Mouse (Mus musculus): Measurements from ENCODE around the gene Ube2cbp. TPM values are rescaled to one million over a fixed set of nuclear protein-coding genes. Genes with fewer than 3 reads are reported as not detected.
A peak's percentile ranks its signal among the peaks of the same experiment; 100 is the strongest.

Ube2cbp gene
- polyA plus RNA-seq (2015; fragmentation: Nextera tagmentation; extraction: Ambion mirVana), result 5.9 and 7.4 TPM in 2 replicates

DNA sequence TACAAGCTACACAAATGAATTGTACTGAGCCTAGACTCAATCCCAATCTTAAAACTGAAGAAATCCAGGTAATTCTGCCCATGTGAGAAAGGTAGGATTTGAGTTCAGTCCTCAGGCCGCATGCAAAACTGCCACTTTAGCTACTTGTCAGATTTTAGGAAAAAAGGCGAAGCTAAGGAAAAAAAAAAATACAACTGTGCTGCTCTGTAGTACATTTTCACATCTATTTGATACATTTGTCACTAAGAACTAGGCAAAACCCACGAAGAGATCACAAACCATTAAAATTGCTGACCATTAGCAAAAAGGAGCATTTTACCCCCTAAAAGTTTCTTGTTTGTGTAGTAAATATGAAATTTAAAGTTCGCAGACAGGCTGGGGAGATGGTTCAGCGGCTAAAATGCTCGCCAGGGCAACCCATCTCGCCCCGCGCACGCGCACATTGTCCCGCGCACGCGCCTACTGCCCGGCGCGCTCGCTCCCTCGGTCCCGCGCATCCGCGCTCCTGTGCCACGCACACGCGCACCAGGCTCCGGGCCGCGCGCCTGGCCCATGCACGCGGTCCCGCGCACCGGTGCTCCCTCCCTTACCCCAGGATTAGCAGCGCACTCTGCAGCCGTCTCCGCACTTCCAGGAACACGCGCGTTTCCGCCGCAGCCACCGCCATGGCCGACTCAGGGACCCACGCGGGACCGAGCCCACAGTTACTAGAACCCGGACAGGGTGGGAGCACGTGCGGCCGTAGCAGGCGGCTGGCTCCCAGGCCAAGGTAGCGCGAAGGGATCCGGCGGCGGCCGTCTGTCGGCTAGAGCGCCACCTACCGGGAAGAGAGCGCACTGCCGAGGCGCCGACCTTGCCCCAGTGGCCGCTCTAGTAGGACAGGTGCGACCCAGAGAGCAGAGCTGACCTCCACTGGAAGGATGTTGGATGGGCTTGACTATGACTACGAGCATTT lies at the start of gene Ube2cbp:
Ube2cbp (minus strand) TSS at position 800 of the 955 bp plus-strand sequence.
- peak within 1 kb of the TSS; percentile 89 for H3K27ac ChIP-seq (replicated peaks)
- 2% methylated on average over 70 of the region's 70 CpGs for WGBS
- H3K4me3 ChIP-seq (replicated peaks), result peak within 1 kb of the TSS; percentile 67
- H3K9ac ChIP-seq (replicated peaks), result peak within 1 kb of the TSS; percentile 67
- no peaks in the 10 kb centered on the region for H3K9me3 ChIP-seq (replicated peaks)
- no peaks in the 10 kb centered on the region for H3K27me3 ChIP-seq (replicated peaks)
- peak; percentile 86 for ATAC-seq (ENCODE audit: low FRiP score)
- H3K36me3 ChIP-seq, result no peaks in the 10 kb centered on the region
- H3K4me1 ChIP-seq, result peaks cover 26% of the 10 kb centered on the region
- peak within 1 kb of the TSS; percentile 58 for H3K4me2 ChIP-seq

DNA sequence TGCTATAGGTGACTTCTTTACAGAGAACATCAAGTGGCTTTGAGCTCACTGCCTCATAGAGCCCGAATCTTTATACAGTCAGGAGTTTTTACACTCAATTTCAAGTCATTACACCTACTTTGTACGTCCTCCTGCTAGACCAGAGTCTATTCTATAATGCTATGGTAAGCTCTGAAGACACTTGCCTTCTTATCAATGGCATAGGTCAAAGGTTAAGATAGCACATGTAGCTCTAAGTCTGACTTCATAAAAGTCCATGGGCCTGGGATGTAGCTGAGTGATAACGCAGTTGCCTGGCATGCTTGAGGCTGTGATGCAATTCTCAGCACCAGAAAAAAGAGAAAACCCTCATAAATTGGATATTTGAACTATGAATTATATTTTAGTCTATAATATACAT lies 49.6 kb upstream of the Ube2cbp start:
- ATAC-seq (ENCODE audit: low FRiP score), result no peak

DNA sequence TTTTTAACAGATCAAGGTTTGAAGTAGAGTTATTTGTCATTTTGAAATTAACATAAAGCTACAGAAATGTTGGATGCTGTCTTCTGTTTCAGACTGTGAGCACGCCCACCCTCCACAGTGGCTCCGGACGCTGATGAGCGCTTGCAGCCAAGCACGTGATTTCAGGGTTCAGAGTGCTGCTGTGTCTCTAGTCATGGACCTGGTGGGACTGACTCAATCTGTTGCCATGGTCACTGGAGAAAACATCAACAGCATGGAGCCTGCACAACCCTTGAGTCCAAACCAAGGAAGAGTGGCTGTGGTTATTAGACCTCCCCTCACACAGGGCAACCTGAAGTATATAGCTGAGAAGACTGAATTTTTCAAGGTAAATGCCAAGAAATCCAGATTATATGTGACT lies 49.0 kb upstream of the Ube2cbp start:
- no peak overlapping the region for H3K4me2 ChIP-seq
- no peak overlapping the region for H3K9ac ChIP-seq (replicated peaks)
- no peaks in the 10 kb centered on the region for H3K9me3 ChIP-seq (replicated peaks)
- no peak overlapping the region for H3K4me3 ChIP-seq (replicated peaks)
- no peak overlapping the region for H3K27ac ChIP-seq (replicated peaks)
- peaks cover 62% of the 10 kb centered on the region for H3K36me3 ChIP-seq
- WGBS, result 80% methylated on average over 5 of the region's 5 CpGs
- ATAC-seq (ENCODE audit: low FRiP score), result no peak
- no peaks in the 10 kb centered on the region for H3K27me3 ChIP-seq (replicated peaks)
- H3K4me1 ChIP-seq, result no peaks in the 10 kb centered on the region

More for the DNA sequence above, 49.6 kb upstream of the Ube2cbp start:
- Histone ChIP-seq H3K36me3 (peaks cover 67% of the 10 kb centered on the region), H3K9ac (replicated peaks) (no peak overlapping the region), H3K9me3 (replicated peaks) (no peaks in the 10 kb centered on the region), H3K4me3 (replicated peaks) (no peak overlapping the region), H3K4me1 (no peaks in the 10 kb centered on the region), H3K4me2 (no peak overlapping the region), H3K27ac (replicated peaks) (no peak overlapping the region), H3K27me3 (replicated peaks) (no peaks in the 10 kb centered on the region)
- 85% methylated on average over 3 of the region's 3 CpGs for WGBS

DNA sequence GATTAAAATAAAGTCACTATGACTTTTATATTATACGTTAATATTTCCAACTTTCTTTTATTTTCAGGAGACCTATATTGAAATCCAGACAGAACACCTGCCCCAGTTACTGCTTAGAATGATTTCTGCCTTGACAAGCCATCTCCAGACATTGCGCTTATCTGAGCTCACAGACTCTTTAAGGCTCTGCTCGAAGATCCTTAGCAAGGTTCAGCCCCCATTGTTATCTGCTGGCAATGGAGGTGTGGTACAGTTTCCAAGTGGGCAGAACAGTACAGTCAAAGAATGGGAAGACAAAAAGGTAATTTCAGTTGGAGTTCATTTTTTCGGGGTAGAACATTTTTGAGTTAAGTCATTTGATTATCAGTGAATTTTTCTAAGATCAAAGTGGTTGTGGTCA lies 42.7 kb upstream of the Ube2cbp start:
- H3K9me3 ChIP-seq (replicated peaks), result no peaks in the 10 kb centered on the region
- H3K27me3 ChIP-seq (replicated peaks), result no peaks in the 10 kb centered on the region
- H3K27ac ChIP-seq (replicated peaks), result no peak overlapping the region
- H3K4me2 ChIP-seq, result no peak overlapping the region
- H3K4me3 ChIP-seq (replicated peaks), result no peak overlapping the region
- H3K4me1 ChIP-seq, result no peaks in the 10 kb centered on the region
- ATAC-seq (ENCODE audit: low FRiP score), result no peak
- no peak overlapping the region for H3K9ac ChIP-seq (replicated peaks)
- WGBS, result 92% methylated on average over 4 of the region's 4 CpGs
- peaks cover 41% of the 10 kb centered on the region for H3K36me3 ChIP-seq

DNA sequence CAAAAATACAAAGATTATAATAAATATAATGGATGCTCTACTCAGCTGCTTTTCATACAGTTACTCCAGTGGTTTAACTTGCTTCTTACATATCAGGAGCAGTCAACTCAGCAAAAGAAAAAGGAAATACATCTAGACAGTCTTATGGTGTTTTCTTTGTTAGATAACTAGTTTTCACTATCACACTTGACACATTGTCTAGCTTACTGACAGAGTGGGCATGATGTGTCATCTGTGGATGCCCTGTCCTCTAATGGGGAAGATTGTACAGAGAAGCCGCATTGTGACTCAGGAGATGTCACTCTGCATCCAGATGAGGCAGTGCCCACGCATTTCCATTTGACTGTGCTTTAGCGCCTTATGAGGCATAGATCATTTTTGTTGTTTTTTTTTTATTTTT lies 34.3 kb upstream of the Ube2cbp start:
- H3K27ac ChIP-seq (replicated peaks), result no peak overlapping the region

DNA sequence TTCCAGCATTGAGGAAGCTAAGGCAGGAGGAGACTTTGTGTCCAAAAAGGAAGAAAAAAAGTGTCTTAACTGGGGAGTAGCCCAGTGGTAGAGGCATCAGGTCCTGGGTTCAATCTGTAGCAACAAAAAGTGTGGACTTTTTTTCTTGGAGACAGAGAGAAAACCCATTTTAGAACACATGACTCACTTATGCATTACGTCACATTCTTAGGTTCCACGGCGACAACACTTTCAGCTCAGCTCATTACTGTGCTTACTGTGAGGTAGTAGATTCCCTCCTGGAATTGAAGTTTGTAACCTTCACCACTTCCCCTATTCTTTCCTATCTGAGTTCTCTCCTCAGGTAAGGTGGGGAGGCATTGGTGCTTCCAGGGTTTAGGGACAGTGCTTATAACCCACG lies 31.5 kb upstream of the Ube2cbp start:
- Histone ChIP-seq H3K4me3 (replicated peaks) (no peak overlapping the region), H3K27ac (replicated peaks) (no peak overlapping the region), H3K4me1 (no peaks in the 10 kb centered on the region), H3K36me3 (peaks cover 51% of the 10 kb centered on the region), H3K9me3 (replicated peaks) (no peaks in the 10 kb centered on the region), H3K27me3 (replicated peaks) (no peaks in the 10 kb centered on the region), H3K4me2 (no peak overlapping the region), H3K9ac (replicated peaks) (no peak overlapping the region)
- ATAC-seq (ENCODE audit: low FRiP score), result no peak
- WGBS, result 97% methylated on average over 4 of the region's 4 CpGs

More for the DNA sequence above, 34.3 kb upstream of the Ube2cbp start:
- H3K4me3 ChIP-seq (replicated peaks), result no peak overlapping the region
- H3K4me2 ChIP-seq, result no peak overlapping the region
- H3K9me3 ChIP-seq (replicated peaks), result no peaks in the 10 kb centered on the region
- no peak for ATAC-seq (ENCODE audit: low FRiP score)
- 97% methylated on average over 3 of the region's 3 CpGs for WGBS
- H3K36me3 ChIP-seq, result peaks cover 48% of the 10 kb centered on the region
- no peak overlapping the region for H3K9ac ChIP-seq (replicated peaks)
- no peaks in the 10 kb centered on the region for H3K27me3 ChIP-seq (replicated peaks)
- H3K4me1 ChIP-seq, result no peaks in the 10 kb centered on the region

DNA sequence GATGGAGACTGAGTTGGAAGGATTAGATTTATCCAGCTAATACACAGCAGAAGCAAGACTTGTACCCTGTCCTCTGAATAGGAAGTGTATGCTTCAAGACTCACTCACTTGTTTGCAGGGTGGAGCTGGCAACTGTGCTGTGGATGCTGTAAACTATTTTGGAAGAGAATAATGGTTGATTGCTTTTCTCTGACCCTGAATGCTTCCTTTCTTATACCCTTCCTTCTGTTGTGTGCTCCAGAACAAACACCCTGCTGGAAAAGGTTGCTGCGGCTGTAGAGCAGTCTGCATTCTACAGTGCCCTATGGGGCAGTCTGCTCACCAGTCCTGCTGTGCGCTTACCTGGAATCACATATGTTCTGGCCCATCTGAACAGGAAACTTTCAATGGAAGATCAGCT lies 27.0 kb upstream of the Ube2cbp start:
- Histone ChIP-seq H3K4me3 (replicated peaks) (no peak overlapping the region), H3K27me3 (replicated peaks) (no peaks in the 10 kb centered on the region), H3K4me2 (no peak overlapping the region), H3K4me1 (no peaks in the 10 kb centered on the region), H3K27ac (replicated peaks) (no peak overlapping the region), H3K36me3 (peaks cover 49% of the 10 kb centered on the region), H3K9me3 (replicated peaks) (no peaks in the 10 kb centered on the region), H3K9ac (replicated peaks) (no peak overlapping the region)
- ATAC-seq (ENCODE audit: low FRiP score), result no peak
- 97% methylated on average over 2 of the region's 2 CpGs for WGBS

DNA sequence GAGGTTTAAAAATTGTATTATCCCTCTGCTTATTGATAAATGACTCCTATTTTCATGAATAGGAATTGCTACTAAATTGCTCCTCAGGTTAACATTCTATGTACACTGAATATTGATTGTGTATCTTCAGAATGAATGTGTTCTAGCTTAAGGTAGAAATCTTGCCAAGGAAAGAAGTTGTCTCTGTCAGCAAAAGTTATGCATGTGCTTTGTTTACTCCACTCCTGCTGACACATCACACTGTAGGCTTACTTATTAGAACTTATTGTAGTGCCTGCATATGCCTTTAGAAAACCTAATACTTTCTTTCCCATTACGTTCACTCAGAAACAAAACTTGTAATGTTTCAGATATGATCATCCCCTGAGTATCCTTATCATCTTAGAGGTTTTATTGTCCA lies 17.5 kb upstream of the Ube2cbp start:
- Histone ChIP-seq H3K27ac (replicated peaks) (no peak overlapping the region), H3K4me2 (no peak overlapping the region), H3K36me3 (no peaks in the 10 kb centered on the region), H3K4me3 (replicated peaks) (no peak overlapping the region), H3K27me3 (replicated peaks) (no peaks in the 10 kb centered on the region), H3K9me3 (replicated peaks) (no peaks in the 10 kb centered on the region), H3K4me1 (no peaks in the 10 kb centered on the region), H3K9ac (replicated peaks) (no peak overlapping the region)
- 63% methylated on average over 1 of the region's 1 CpGs for WGBS
- ATAC-seq (ENCODE audit: low FRiP score), result no peak

DNA sequence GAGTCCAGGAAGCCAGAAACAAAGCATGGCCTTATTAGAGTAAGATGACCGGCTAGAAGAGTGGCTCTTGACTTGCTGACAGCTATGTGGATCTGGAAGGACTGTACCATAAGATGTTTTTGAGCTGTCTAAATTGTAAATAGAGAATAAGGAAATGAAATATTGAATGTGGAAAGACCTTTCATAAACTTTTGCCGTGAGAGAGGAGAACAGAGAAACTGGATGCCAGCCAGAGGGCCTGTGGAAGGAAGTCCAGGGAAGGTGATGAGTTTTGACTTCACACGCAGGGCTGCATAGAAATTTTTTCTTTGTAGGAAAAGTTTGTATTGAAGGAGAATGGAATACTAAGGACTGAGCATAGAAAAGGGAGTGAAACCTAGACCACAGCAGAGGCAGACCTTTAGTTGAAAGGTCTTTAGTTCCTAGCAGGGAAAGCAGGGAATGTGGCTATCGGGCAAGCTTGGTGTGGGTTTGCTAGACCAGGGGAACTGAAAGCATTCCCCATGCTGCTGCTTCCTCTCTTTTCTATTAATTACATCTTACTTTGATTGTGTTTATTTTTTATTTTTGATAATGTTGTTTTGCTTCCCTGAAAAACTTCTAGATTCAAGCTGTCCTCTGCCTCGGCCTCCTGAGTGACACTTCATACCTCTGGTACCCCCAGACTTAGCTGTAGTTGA lies 13.8 kb upstream of the Ube2cbp start:
- no peaks in the 10 kb centered on the region for H3K4me1 ChIP-seq
- no peaks in the 10 kb centered on the region for H3K9me3 ChIP-seq (replicated peaks)
- no peak overlapping the region for H3K4me2 ChIP-seq
- H3K36me3 ChIP-seq, result no peaks in the 10 kb centered on the region
- WGBS, result 89% methylated on average over 5 of the region's 5 CpGs
- no peak overlapping the region for H3K9ac ChIP-seq (replicated peaks)
- H3K27me3 ChIP-seq (replicated peaks), result no peaks in the 10 kb centered on the region
- H3K4me3 ChIP-seq (replicated peaks), result no peak overlapping the region
- ATAC-seq (ENCODE audit: low FRiP score), result no peak
- H3K27ac ChIP-seq (replicated peaks), result no peak overlapping the region

DNA sequence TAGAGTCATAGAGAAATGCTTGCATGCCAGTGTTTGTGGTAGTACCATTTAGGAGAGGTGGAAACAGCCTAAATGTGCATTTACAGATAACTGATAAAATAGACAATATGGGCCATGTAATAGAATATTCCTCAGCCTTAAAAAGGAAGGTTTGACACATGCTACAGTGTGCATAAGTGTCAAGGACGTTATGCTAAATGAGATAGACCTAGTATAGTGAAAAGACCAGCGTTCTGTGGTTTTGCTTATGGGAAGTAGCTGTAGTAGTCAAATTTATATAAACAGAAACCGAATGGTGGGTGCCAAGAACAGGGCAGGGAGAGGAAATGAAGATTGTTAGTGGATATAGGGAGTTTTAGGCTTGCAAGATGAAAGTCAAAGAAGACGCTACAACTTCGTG lies 12.0 kb upstream of the Ube2cbp start:
- Histone ChIP-seq H3K36me3 (no peaks in the 10 kb centered on the region), H3K27me3 (replicated peaks) (no peaks in the 10 kb centered on the region), H3K4me2 (no peak overlapping the region), H3K4me1 (no peaks in the 10 kb centered on the region), H3K4me3 (replicated peaks) (no peak overlapping the region), H3K27ac (replicated peaks) (no peak overlapping the region), H3K9ac (replicated peaks) (no peak overlapping the region), H3K9me3 (replicated peaks) (no peaks in the 10 kb centered on the region)
- ATAC-seq (ENCODE audit: low FRiP score), result no peak
- WGBS, result 86% methylated on average over 5 of the region's 5 CpGs

DNA sequence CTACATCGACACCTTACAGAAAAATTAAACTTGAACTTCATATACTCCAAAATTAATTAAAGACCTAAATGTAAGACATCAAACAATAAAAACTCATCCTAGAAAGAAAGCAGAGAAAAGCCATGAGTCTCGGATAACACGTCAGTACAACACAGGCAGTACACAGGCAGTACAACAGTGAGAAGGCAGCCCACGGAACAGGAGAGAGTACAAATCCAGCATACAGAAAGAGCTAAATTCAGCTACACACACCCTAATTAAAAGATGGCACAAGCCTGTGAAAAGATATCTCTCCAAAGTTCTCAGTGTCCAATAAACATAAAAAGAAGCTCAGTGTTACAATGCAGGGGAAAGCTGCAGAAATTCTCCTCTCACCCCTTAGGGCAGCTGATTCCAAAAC lies 11.2 kb upstream of the Ube2cbp start:
- no peak for ATAC-seq (ENCODE audit: low FRiP score)
- Histone ChIP-seq H3K36me3 (no peaks in the 10 kb centered on the region), H3K27ac (replicated peaks) (no peak overlapping the region), H3K4me3 (replicated peaks) (no peak overlapping the region), H3K27me3 (replicated peaks) (no peaks in the 10 kb centered on the region), H3K4me2 (no peak overlapping the region), H3K9me3 (replicated peaks) (no peaks in the 10 kb centered on the region), H3K4me1 (no peaks in the 10 kb centered on the region), H3K9ac (replicated peaks) (no peak overlapping the region)
- WGBS, result 91% methylated on average over 4 of the region's 4 CpGs
